Mouse (Mus musculus) testis, adult 2 months (tissue): ENCODE data around the gene Nf1.

Experiments
- CTCF ChIP-seq: fragments of 200-500 bp; IDR thresholded peaks from 2 replicates; pipeline ENCODE4 v1.5.1; 2012; ENCODE audit warnings: low read depth, mild to moderate bottlenecking, inconsistent platforms, low read length, moderate library complexity; ENCODE audit not compliant: control insufficient read depth, insufficient read depth, insufficient replicate concordance
- POLR2A ChIP-seq: fragments of 200-500 bp; IDR thresholded peaks from 2 replicates; pipeline ENCODE4 v1.6.1; 2012; ENCODE audit warnings: low read depth, mild to moderate bottlenecking, inconsistent platforms, low read length, moderate library complexity; ENCODE audit not compliant: control insufficient read depth

GRCm38 (mm10) chr11:79524310-79524575 lies 184.8 kb downstream of the Nf1 start:
- TF ChIP-seq CTCF (no peak), POLR2A (no peak)
